Comparison of ENCODE assay signal across 31 mouse cellular contexts in genomic region chr10:39308535-39308934, GRCm38 (mm10).
"Had no signal": no experiment of that assay in that cellular context is flagged by ENCODE, and none has a peak within 500 bp of the region (broad histone marks: within the 10 kb centered on the region; RNA-seq: fewer than 3 reads in every experiment).

No protein-coding gene starts in this region.

- DNase-seq: left cerebral cortex, postnatal 4 days; liver; liver, embryonic 13.5 days; liver, postnatal 0 days; lung, adult 18-20 months; lung, adult 2 months; lung, embryonic 14.5 days; lung, postnatal 10 days; lung, postnatal 14 days; lung, postnatal 36 days; lung, postnatal 4 days; midbrain, embryonic 14.5 days had no signal

- H3K27me3 ChIP-seq: limb, embryonic 12.5 days; limb, embryonic 13.5 days; limb, embryonic 15.5 days; liver, embryonic 13.5 days; liver, embryonic 15.5 days; lung, embryonic 15.5 days; megakaryocyte, embryonic 14.5 days; midbrain, embryonic 12.5 days; midbrain, embryonic 13.5 days; midbrain, embryonic 15.5 days; neural tube, embryonic 12.5 days had no signal

- H3K4me3 ChIP-seq: left cerebral cortex, adult 2 months; limb, embryonic 10.5 days; limb, embryonic 12.5 days; limb, embryonic 13.5 days; limb, embryonic 15.5 days; liver, embryonic 12.5 days; liver, embryonic 13.5 days; liver, embryonic 15.5 days; lung, embryonic 15.5 days; megakaryocyte, embryonic 14.5 days; midbrain, embryonic 10.5 days; midbrain, embryonic 12.5 days; midbrain, embryonic 13.5 days; midbrain, embryonic 15.5 days; neural tube, embryonic 12.5 days had no signal

- H3K4me1 ChIP-seq: limb, embryonic 10.5 days; limb, embryonic 12.5 days; limb, embryonic 13.5 days; limb, embryonic 15.5 days; liver, embryonic 12.5 days; liver, embryonic 13.5 days; liver, embryonic 15.5 days; lung, embryonic 15.5 days; midbrain, embryonic 10.5 days; midbrain, embryonic 12.5 days; midbrain, embryonic 13.5 days; midbrain, embryonic 15.5 days; neural tube, embryonic 12.5 days had no signal

- H3K4me2 ChIP-seq: limb, embryonic 12.5 days; limb, embryonic 13.5 days; limb, embryonic 15.5 days; liver, embryonic 12.5 days; liver, embryonic 13.5 days; liver, embryonic 15.5 days; lung, embryonic 14.5 days; lung, embryonic 15.5 days; midbrain, embryonic 11.5 days; midbrain, embryonic 12.5 days; midbrain, embryonic 13.5 days; midbrain, embryonic 15.5 days; neural tube, embryonic 12.5 days had no signal

- H3K9me3 ChIP-seq: limb, embryonic 10.5 days; limb, embryonic 12.5 days; limb, embryonic 13.5 days; limb, embryonic 15.5 days; liver, embryonic 12.5 days; liver, embryonic 13.5 days; liver, embryonic 15.5 days; lung, embryonic 15.5 days; megakaryocyte, embryonic 14.5 days; midbrain, embryonic 10.5 days; midbrain, embryonic 12.5 days; midbrain, embryonic 13.5 days; midbrain, embryonic 15.5 days; neural tube, embryonic 12.5 days had no signal

- H3K36me3 ChIP-seq: limb, embryonic 10.5 days; limb, embryonic 12.5 days; limb, embryonic 13.5 days; limb, embryonic 15.5 days; liver, embryonic 12.5 days; liver, embryonic 13.5 days; liver, embryonic 15.5 days; lung, embryonic 15.5 days; midbrain, embryonic 10.5 days; midbrain, embryonic 12.5 days; midbrain, embryonic 13.5 days; midbrain, embryonic 15.5 days; neural tube, embryonic 12.5 days had no signal

- H3K9ac ChIP-seq: limb, embryonic 12.5 days; limb, embryonic 13.5 days; limb, embryonic 15.5 days; liver, embryonic 12.5 days; liver, embryonic 13.5 days; liver, embryonic 14.5 days; liver, embryonic 15.5 days; liver, postnatal 0 days; lung, embryonic 14.5 days; lung, embryonic 15.5 days; midbrain, embryonic 12.5 days; midbrain, embryonic 13.5 days; midbrain, embryonic 15.5 days; neural tube, embryonic 12.5 days had no signal

- H3K27ac ChIP-seq: left cerebral cortex, adult 2 months; limb, embryonic 10.5 days; limb, embryonic 12.5 days; limb, embryonic 13.5 days; limb, embryonic 15.5 days; liver, embryonic 12.5 days; liver, embryonic 13.5 days; liver, embryonic 14.5 days; liver, embryonic 15.5 days; lung, embryonic 15.5 days; macrophage; midbrain, embryonic 10.5 days; midbrain, embryonic 12.5 days; midbrain, embryonic 13.5 days; midbrain, embryonic 15.5 days; neural tube, embryonic 12.5 days had no signal

- ATAC-seq: liver, embryonic 12.5 days; liver, postnatal 0 days; lung, postnatal 0 days; midbrain, embryonic 13.5 days; midbrain, embryonic 15.5 days; midbrain, embryonic 16.5 days had no signal
